Mouse (Mus musculus): ENCODE measurements around the gene Gm21679. TPM values are rescaled to one million over a fixed set of nuclear protein-coding genes. Genes with fewer than 3 reads are reported as not detected.

The Gm21679 gene
- not detected for polyA plus RNA-seq (2014; fragmentation: Illumina TruSeq; extraction: RNeasy Lipid Tissue Mini Kit (QIAGEN cat#74804))

DNA sequence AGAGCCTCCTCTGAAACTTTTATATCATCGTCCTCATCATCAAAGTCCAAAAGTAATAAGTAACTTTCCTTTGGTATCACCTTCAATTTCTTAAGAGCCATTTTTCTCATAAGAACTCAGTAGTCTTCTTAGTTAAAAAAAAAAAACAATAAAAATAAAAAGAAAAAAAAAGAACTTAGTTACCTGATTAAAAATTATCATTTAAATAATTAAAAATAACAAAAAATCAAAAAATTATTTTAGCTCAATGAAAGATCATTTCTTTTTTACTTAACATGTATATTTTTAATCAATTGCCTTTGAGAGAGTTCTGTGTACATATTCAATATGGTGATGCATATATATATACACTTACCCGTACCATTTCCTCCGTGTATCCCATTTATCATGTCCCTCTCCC is at the start of gene Gm21679:
TSS of gene Gm21679 (minus strand) at position 101 of the 400 bp plus-strand sequence.

